Mouse (Mus musculus) lung, embryonic 14.5 days (tissue): ENCODE measurements around the gene Syne4. TPM values are rescaled to one million over a fixed set of nuclear protein-coding genes. Genes with fewer than 3 reads are reported as not detected.

Source experiments
- ATAC-seq: fragments of 200-750 bp; cut with Nextera tagmentation; 2 replicates; pipeline ENCODE4 v1.8.0; 2017; ENCODE audit warnings: mild to moderate bottlenecking, moderate TSS enrichment, moderate library complexity; ENCODE audit not compliant: insufficient read depth
- DNase-seq: peaks from one replicate; pipeline ENCODE4 v3.0.0-alpha.2; 2015
- H3K27ac ChIP-seq: fragments of 300-500 bp; sonication (generic); 2 replicates; pipeline ENCODE4 v1.5.1; 2014; ENCODE audit warnings: low read depth, mild to moderate bottlenecking, moderate library complexity
- H3K27me3 ChIP-seq: fragments of 300-500 bp; sonication (generic); 2 replicates; pipeline ENCODE4 v1.6.1; 2014; ENCODE audit warnings: low read length, control low read depth; ENCODE audit not compliant: insufficient read depth
- H3K36me3 ChIP-seq: fragments of 300-500 bp; sonication (generic); 2 replicates; pipeline ENCODE4 v1.6.1; 2014; ENCODE audit warnings: control low read depth; ENCODE audit not compliant: insufficient read depth
- H3K4me1 ChIP-seq: fragments of 300-500 bp; sonication (generic); 2 replicates; pipeline ENCODE4 v1.6.1; 2014; ENCODE audit warnings: antibody characterized with exemption, control low read depth; ENCODE audit not compliant: insufficient read depth
- H3K4me2 ChIP-seq: fragments of 300-500 bp; sonication (generic); 2 replicates; pipeline ENCODE4 v1.6.1; 2014; ENCODE audit warnings: mild to moderate bottlenecking
- H3K4me3 ChIP-seq: fragments of 300-500 bp; sonication (generic); 2 replicates; pipeline ENCODE4 v1.5.1; 2014; ENCODE audit warnings: low read depth, low read length
- H3K9ac ChIP-seq: fragments of 300-500 bp; sonication (generic); 2 replicates; pipeline ENCODE4 v1.6.1; 2014
- H3K9me3 ChIP-seq: fragments of 300-500 bp; sonication (generic); 2 replicates; pipeline ENCODE4 v1.6.1; 2016; ENCODE audit warnings: low read depth, low read length, control low read depth
- CTCF ChIP-seq: IDR thresholded peaks from 2 replicates; pipeline ENCODE4 v1.5.1; 2016; ENCODE audit warnings: antibody characterized with exemption, low read depth
- WGBS: fragments of 180-500 bp; shearing (Covaris S2); extraction: QIAGEN DNeasy Blood & Tissue Kit; methylation state at CpG from one replicate; pipeline ENCODE4 v1.1.7; 2014; 5-methylcytosine and 5-hydroxymethylcytosine counted together
- polyA plus RNA-seq: library from polyadenylated mRNA; unstranded; fragments of >200 nt; fragmentation: Nextera tagmentation; extraction: Ambion mirVana; gene quantifications from 2 replicates; pipeline ENCODE4 v1.2.1, GENCODE M21; 2014

The Syne4 gene
- polyA plus RNA-seq, 1 experiment from 2014 or later: 23.2 TPM

- H3K4me1 ChIP-seq: peaks cover 5% of the 10 kb centered on the region; the same call in 1 of the 2 replicates
- ATAC-seq (no peak), DNase-seq (no peak)
- H3K27ac ChIP-seq: no peak overlapping the region
- peak overlapping the region; percentile 61 for H3K4me3 ChIP-seq
- H3K36me3 ChIP-seq: peaks cover 30% of the 10 kb centered on the region; the same call in 1 of the 2 replicates
- no peak for TF ChIP-seq CTCF
- H3K27me3 ChIP-seq: no peaks in the 10 kb centered on the region
- H3K9ac ChIP-seq: peak overlapping the region; percentile 62
- 55% methylated on average over 15 of the region's 15 CpGs for WGBS
- no peaks in the 10 kb centered on the region for H3K9me3 ChIP-seq
- H3K4me2 ChIP-seq: peak overlapping the region; percentile 71
These were observed 5.0 kb upstream of the Syne4 start for GRCm38 (mm10) chr7:30309395-30310129.

- H3K4me2 ChIP-seq: no peak overlapping the region
These were observed 4.5 kb upstream of the Syne4 start for GRCm38 (mm10) chr7:30310136-30310535.

GRCm38 (mm10) chr7:30313666-30314320, 814 bp upstream of the Syne4 start:
- TF ChIP-seq CTCF: no peak
- Histone ChIP-seq H3K4me3 (no peak overlapping the region), H3K9me3 (no peaks in the 10 kb centered on the region), H3K4me2 (no peak overlapping the region), H3K27ac (no peak overlapping the region), H3K36me3 (peaks cover 9% of the 10 kb centered on the region; the same call in 1 of the 2 replicates), H3K4me1 (peaks cover 5% of the 10 kb centered on the region; the same call in 1 of the 2 replicates), H3K27me3 (no peaks in the 10 kb centered on the region), H3K9ac (no peak overlapping the region)
- WGBS: 41% methylated on average over 27 of the region's 27 CpGs
- DNase-seq: no peak
- no peak for ATAC-seq

More at GRCm38 (mm10) chr7:30310136-30310535, 4.5 kb upstream of the Syne4 start:
- Histone ChIP-seq H3K4me1 (peaks cover 5% of the 10 kb centered on the region; the same call in 1 of the 2 replicates), H3K36me3 (peaks cover 28% of the 10 kb centered on the region; the same call in 1 of the 2 replicates), H3K9ac (no peak overlapping the region), H3K27me3 (no peaks in the 10 kb centered on the region), H3K4me3 (no peak overlapping the region), H3K27ac (no peak overlapping the region), H3K9me3 (no peaks in the 10 kb centered on the region)
- no peak for TF ChIP-seq CTCF
- DNase-seq (no peak), ATAC-seq (no peak)
- 82% methylated on average over 12 of the region's 12 CpGs for WGBS

GRCm38 (mm10) chr7:30315559-30316529, 1.2 kb downstream of the Syne4 start:
- H3K4me2 ChIP-seq: peak overlapping the region; percentile 58
- ATAC-seq: no peak
- peaks cover 9% of the 10 kb centered on the region; the same call in 1 of the 2 replicates for H3K36me3 ChIP-seq
- no peak for DNase-seq
- peak overlapping the region; percentile 33 for H3K4me3 ChIP-seq
- no peak overlapping the region for H3K27ac ChIP-seq
- TF ChIP-seq CTCF: no peak
- H3K27me3 ChIP-seq: no peaks in the 10 kb centered on the region
- 57% methylated on average over 13 of the region's 13 CpGs for WGBS
- peak overlapping the region; percentile 38 for H3K9ac ChIP-seq
- H3K4me1 ChIP-seq: no peaks in the 10 kb centered on the region
- no peaks in the 10 kb centered on the region for H3K9me3 ChIP-seq

DNA sequence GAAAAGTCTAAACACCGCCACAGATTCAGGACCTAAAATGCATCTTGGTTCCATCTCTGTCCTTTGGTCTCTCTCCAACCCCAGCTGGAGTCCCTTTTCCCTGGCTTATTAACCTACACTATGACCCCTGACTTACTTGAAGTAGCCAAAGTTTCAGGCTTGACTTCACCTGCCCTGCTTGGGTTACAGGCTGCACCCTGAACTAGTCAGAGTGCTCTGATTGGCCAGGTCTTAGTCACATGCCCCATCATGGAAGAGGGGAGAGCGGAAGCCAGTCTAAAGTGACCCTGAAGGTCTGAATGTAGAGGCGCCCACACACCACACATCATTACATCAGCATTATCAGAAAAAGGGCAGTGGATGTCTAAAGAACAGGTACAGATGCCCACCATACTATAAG, 3.5 kb downstream of the Syne4 start:
- no peaks in the 10 kb centered on the region for H3K36me3 ChIP-seq
- H3K27ac ChIP-seq: no peak overlapping the region
- no peak for TF ChIP-seq CTCF
- H3K9ac ChIP-seq: no peak overlapping the region
- no peaks in the 10 kb centered on the region for H3K27me3 ChIP-seq
- no peak overlapping the region for H3K4me2 ChIP-seq
- peaks cover 6% of the 10 kb centered on the region; the same call in 1 of the 2 replicates for H3K4me1 ChIP-seq
- no peaks in the 10 kb centered on the region for H3K9me3 ChIP-seq
- ATAC-seq (no peak), DNase-seq (no peak)
- no peak overlapping the region for H3K4me3 ChIP-seq
- WGBS: 90% methylated on average over 3 of the region's 3 CpGs

DNA sequence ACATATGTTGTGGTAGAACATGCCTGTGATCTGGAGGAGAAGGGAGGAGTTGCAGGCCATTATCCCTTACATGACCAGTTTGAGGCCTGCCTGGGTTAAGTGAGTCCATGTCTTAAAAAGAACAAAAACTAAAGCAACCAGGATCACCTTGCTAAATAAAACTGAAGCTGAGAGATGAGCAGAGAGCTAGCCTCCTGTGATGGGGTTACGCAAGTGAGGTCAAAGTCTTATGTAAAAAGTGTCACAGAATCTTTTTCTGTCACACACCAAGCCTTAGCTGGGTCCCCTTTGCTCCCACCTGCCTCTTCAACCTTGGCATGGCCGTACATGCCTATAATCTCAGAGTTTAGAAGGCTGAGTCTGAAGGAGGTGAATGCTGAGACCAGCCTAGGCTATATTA, 6.3 kb downstream of the Syne4 start:
- WGBS: 73% methylated on average over 2 of the region's 2 CpGs

More for the DNA sequence above, 6.3 kb downstream of the Syne4 start:
- Histone ChIP-seq H3K9me3 (0 out of 2 replicates have a peak, but pooled peaks cover 3% of the 10 kb centered on the region), H3K9ac (no peak overlapping the region; the same call in 1 of the 2 replicates), H3K4me2 (peak overlapping the region; percentile 80), H3K27ac (no peak overlapping the region), H3K4me3 (peak overlapping the region; percentile 68; the same call in 1 of the 2 replicates), H3K36me3 (no peaks in the 10 kb centered on the region), H3K27me3 (no peaks in the 10 kb centered on the region), H3K4me1 (peaks cover 6% of the 10 kb centered on the region; the same call in 1 of the 2 replicates)
- TF ChIP-seq CTCF: no peak
- ATAC-seq (no peak), DNase-seq (no peak)
